Mouse (Mus musculus) naive thymus-derived CD4-positive, alpha-beta T cell, adult 2 months (primary cell): ENCODE results near the gene Suz12.

Experiments
- DNase-seq: peaks from one replicate; pipeline ENCODE4 v3.0.0-alpha.2; 2011; ENCODE audit warnings: low read depth

The Suz12 gene

DNA sequence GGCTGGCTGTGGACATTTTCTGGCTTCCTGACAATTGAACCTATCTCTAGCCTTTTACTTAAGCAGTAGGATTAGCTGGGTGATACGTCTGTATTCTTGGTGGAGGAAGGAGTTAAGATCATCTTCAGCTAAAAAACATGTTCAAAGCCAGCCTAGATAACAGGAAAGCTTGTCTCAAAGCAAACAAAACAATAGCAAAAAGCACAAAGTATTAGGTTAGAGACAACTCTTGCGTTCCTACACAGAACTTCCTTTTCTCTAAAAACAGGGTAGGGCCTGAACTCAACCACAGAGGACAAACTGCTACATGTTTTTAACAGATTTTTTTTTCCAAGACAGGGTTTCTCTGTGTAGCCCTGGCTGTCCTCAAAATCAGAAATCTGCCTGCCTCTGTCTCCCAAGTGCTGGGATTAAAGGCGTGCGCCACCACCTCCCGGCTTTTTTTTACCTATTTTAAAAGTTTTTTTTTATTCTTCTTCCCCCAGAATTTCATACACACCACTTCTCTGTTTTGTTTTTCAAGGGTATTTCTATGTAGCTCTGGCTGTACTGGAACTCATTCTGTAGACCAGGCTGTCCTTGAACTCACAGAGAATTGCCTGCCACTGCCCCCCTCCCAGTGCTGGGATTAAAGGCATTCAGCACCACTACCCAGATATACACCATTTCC is 82.8 kb downstream of the Suz12 start:
- peak; percentile 75 for DNase-seq

DNA sequence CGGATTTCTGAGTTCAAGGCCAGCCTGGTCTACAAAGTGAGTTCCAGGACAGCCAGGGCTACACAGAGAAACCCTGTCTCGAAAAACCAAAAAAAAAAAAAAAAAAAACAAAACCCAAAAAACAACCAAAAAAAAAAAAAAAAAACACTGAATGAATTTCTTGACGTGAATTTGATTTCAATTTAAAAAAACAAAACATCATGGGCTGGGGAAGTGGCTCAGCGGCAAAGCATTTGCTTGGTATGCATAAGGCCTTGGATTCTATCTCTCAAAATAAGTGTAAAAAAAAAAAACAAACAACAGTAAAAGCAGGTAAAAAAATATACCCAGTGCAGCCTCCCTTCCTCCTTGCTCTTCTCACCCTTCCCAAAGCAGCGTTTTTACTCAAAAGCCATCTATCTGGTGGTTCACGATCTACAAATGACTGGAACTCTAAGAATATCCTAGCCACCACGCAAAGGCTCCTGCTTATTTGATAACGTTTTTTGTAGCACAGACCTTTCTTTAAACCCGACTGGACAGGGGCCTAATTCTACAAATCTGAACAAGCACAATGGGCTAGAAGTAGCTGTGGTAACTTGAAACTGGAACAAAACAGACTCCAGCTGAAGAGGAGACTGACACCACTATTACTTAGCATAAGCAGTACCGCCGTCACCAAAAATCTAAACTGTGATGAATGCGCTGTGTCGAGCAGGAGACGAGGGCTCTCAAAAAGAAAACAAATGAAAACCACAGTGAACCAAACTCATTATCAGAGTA is 85.1 kb downstream of the Suz12 start:
- peak; percentile 60 for DNase-seq

DNA sequence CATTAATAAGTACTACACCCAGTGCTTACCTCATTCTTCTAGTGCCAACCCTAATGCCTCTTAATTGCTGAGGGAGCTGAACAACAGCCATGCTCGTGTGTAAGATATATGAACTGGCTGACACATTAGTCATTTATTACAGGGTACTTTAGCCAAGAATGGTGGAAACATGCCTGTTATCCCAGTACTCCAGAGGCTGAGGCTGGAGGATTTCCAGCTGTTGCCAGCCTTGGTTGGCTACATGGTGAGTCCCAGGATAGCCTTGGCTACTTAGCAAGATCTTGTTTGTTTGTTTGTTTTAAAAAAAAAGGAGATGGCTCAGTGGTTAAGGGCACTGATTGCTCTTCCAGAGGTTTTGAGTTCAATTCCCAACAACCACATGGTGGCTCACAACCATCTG is 85.9 kb downstream of the Suz12 start:
- DNase-seq, result no peak

DNA sequence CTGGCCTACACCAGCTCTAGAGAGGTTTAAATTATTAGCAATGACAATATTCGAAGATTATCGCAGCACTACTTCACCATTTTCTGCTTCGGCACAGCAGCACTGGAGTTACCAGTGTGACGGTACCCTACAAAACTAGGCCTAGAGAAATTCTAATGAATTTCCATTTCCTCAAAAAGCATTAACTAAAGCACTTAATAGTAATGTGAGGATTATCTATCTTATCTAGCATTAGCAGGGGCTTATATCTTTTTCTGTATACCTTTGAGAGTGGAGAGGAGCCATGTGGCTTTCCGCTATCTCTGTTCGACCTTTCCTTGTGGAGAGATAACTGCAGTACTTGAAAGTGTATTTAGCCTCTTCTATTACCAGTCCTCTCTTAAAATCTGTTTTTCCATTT is 86.8 kb downstream of the Suz12 start:
- DNase-seq, result no peak

DNA sequence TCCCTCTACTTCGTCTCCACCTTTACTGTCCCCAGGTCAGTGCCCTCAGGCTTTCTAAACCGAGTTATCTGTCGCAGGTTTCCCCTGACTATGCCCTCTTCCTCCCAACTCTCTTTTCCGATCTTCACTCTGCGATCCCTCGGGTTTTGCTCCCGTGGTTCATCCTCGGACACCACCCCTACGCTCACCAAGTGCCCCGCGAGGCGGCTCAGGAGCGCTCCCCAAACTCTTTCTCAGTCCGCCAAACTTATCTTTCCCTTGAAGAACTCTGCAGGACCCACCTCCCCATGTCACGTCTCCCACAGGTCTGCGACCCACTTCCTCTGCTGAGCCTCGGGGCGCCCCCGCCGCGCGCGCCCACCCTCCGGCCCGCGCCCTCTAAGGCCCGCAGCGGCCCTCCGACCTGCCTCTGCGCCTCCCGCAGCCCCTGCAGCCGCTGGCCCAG is 87.5 kb downstream of the Suz12 start:
- no peak for DNase-seq

DNA sequence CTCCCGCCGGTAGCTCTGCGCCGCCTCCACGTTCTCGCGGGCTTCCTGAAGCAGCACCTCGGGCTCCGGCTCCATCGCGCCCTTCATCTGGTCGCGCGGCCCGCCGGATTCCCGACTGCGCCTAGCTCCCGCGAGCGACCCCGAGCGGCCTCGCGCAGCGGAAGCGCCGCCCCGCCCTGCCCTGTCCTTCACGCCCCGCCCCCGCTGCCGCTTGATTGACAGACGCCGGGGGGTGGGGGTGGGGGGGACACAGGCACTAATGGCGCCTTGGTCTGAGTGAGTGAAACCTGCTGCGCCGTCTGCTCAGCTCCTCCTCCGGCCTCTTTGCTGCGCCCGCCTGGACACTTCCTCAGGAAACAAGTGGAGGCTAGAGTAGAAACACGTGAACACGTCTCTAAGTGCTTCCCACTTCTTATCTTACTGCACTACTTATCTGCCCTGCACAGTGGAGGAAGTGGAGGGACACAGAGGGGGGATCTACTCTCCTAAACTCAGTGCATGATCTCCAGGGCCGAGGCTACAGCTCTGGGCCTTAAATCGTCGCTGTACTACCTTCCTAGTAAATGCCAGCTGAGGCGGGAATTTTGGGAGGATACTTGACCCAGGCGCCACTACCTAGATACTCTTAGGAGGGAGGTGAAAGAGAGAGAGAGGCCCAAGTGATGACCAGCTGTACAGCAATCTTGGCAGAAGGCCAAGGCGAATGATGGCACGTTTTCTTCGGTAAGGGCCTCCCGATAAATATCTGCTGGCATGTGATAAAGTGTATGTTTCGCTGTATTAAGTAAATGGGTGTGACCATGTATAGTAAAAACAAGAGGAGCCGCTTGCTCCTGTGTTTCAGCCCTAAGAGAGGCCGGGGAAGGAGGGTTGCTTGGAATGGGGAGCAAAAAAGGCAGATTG is 88.2 kb downstream of the Suz12 start, which contains the start of gene Crlf3:
Crlf3 (minus strand) TSS at position 166 of the 903 bp plus-strand sequence.
- DNase-seq, result peak; percentile 95

DNA sequence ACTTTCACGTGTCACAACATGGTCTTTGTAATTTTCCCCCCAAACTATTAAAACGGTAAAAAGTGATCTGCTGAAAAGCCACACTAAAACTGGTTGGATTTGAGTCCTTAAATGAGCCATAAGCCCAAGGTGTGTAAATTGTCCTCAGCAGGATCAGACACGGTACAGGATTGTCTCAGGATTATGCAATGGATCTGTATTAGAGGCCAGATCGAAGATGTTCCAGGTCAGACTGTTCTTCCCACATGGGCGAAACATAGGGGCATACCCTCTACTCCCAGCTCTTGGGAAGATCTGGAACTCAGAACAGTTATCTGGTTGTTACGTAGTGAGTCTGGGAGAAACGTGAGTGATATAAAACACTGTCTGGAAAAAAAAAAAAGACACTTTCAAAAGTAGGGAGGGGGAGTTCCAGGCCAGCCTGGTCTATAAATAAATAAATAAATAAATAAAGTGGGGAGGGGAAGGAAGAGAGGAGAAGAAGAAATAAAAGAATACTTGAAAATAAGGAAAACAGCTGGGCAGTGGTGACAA is 88.9 kb downstream of the Suz12 start:
- no peak for DNase-seq
